Mouse (Mus musculus) lung, postnatal 4 days (tissue): ENCODE measurements around the gene Il17rc.
A peak's percentile ranks its signal among the peaks of the same experiment; 100 is the strongest.

Experiments
- DNase-seq, 2 experiments: peaks; one replicate each; pipeline ENCODE4 v3.0.0; 2021

Il17rc gene

GRCm38 (mm10) chr6:113455007-113455406 lies 16.2 kb upstream of the Il17rc start:
- DNase-seq: no peak

- no peak for DNase-seq
These were observed 13.2 kb upstream of the Il17rc start, which contains the start of gene Il17re for GRCm38 (mm10) chr6:113457952-113458534. Gene Il17re, plus strand, starts transcription at chr6:113458484.

GRCm38 (mm10) chr6:113458635-113459034 lies 12.6 kb upstream of the Il17rc start:
- peak; percentile 65 to 75 for DNase-seq

GRCm38 (mm10) chr6:113464040-113464439 lies 7.2 kb upstream of the Il17rc start:
- no peak for DNase-seq

- peak; percentile 21 to 44 for DNase-seq
These were observed 5.6 kb upstream of the Il17rc start for GRCm38 (mm10) chr6:113465602-113466001.

- no peak for DNase-seq
These were observed 2.7 kb upstream of the Il17rc start for GRCm38 (mm10) chr6:113468512-113468911.

GRCm38 (mm10) chr6:113469021-113469420 lies 2.2 kb upstream of the Il17rc start:
- peak; percentile 69 to 85 for DNase-seq

- peak; percentile 82 to 87 for DNase-seq
These were observed 1.8 kb upstream of the Il17rc start for GRCm38 (mm10) chr6:113469432-113469831.

GRCm38 (mm10) chr6:113472061-113472460 lies 834 bp downstream of the Il17rc start:
- no peak for DNase-seq

GRCm38 (mm10) chr6:113473246-113473645 lies 2.0 kb downstream of the Il17rc start:
- DNase-seq: no peak

- no peak for DNase-seq
These were observed 2.5 kb downstream of the Il17rc start for GRCm38 (mm10) chr6:113473715-113474114.

- DNase-seq: no peak
These were observed 6.1 kb downstream of the Il17rc start for GRCm38 (mm10) chr6:113477353-113477752.

- no peak for DNase-seq
These were observed 7.7 kb downstream of the Il17rc start for GRCm38 (mm10) chr6:113478906-113479305.

- peak; percentile 45 to 78 for DNase-seq
These were observed 9.5 kb downstream of the Il17rc start for GRCm38 (mm10) chr6:113480555-113481373.

- DNase-seq: peak; percentile 40 to 53
These were observed 11.4 kb downstream of the Il17rc start for GRCm38 (mm10) chr6:113482477-113483099.

- DNase-seq: peak; percentile 94 to 96
These were observed 11.9 kb downstream of the Il17rc start, which contains the start of gene Creld1 for GRCm38 (mm10) chr6:113483100-113483615. Gene Creld1, plus strand, starts transcription at chr6:113483297.

GRCm38 (mm10) chr6:113483729-113484128 lies 12.5 kb downstream of the Il17rc start:
- DNase-seq: peak; percentile 36 to 37

- peak; percentile 44 to 48 for DNase-seq
These were observed 15.9 kb downstream of the Il17rc start for GRCm38 (mm10) chr6:113487125-113487576.

- DNase-seq: no peak
These were observed 18.2 kb downstream of the Il17rc start for GRCm38 (mm10) chr6:113489410-113489809.

GRCm38 (mm10) chr6:113492101-113492864 lies 21.1 kb downstream of the Il17rc start:
- DNase-seq: no peak

GRCm38 (mm10) chr6:113494258-113494788 lies 23.1 kb downstream of the Il17rc start:
- peak; percentile 90 for DNase-seq

GRCm38 (mm10) chr6:113495071-113495675 lies 23.9 kb downstream of the Il17rc start:
- no peak for DNase-seq
